Mouse (Mus musculus): Measurements from ENCODE around the gene Dlx6. TPM values are rescaled to one million over a fixed set of nuclear protein-coding genes. Genes with fewer than 3 reads are reported as not detected.

The Dlx6 gene
- polyA plus RNA-seq, 1 experiment from 2014 or later, result not detected

DNA sequence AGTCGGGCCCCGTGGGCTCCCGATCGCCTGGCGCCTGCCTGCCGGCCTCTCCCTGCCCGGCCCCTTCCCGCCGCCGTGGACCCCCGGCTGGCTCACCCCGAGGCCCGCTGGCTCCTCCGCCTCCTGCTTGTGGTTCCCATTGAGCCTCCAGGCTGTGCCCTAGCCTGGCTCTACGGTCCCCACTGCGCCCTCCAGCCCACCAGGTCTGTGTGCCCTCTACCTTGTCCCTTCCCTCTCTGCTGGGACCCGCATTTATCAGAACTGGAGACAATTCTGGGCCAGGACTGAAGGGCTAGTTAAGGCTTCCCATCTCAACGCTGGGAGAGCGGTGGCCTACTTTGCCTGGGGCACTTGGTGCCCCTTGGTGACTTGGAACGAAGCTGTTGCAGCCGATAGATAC lies 821 bp downstream of the Dlx6 start:
- Histone ChIP-seq H3K4me1 (ENCODE audit: control insufficient read depth, insufficient read depth, low read length) (peaks cover 15% of the 10 kb centered on the region), H3K9me3 (replicated peaks; ENCODE audit: control insufficient read depth, low read length) (no peaks in the 10 kb centered on the region), H3K9ac (ENCODE audit: low read length) (peak overlapping the region; percentile 28; the same call in 1 of the 2 replicates), H3K36me3 (ENCODE audit: control insufficient read depth, insufficient read depth) (no peaks in the 10 kb centered on the region), H3K27ac (ENCODE audit: low read length) (no peak overlapping the region), H3K27me3 (ENCODE audit: control insufficient read depth, insufficient read depth, low read length) (peaks cover 71% of the 10 kb centered on the region), H3K4me3 (ENCODE audit: low read length) (peak overlapping the region; percentile 57), H3K4me2 (ENCODE audit: low read depth, low read length) (peak overlapping the region; percentile 86)
- ATAC-seq (replicated peaks; ENCODE audit: extremely low read depth, insufficient read depth, low FRiP score), result 0 out of 2 replicates have a peak, but pooled peaks have one; percentile 2
- 4% methylated on average over 21 of the region's 21 CpGs for WGBS

DNA sequence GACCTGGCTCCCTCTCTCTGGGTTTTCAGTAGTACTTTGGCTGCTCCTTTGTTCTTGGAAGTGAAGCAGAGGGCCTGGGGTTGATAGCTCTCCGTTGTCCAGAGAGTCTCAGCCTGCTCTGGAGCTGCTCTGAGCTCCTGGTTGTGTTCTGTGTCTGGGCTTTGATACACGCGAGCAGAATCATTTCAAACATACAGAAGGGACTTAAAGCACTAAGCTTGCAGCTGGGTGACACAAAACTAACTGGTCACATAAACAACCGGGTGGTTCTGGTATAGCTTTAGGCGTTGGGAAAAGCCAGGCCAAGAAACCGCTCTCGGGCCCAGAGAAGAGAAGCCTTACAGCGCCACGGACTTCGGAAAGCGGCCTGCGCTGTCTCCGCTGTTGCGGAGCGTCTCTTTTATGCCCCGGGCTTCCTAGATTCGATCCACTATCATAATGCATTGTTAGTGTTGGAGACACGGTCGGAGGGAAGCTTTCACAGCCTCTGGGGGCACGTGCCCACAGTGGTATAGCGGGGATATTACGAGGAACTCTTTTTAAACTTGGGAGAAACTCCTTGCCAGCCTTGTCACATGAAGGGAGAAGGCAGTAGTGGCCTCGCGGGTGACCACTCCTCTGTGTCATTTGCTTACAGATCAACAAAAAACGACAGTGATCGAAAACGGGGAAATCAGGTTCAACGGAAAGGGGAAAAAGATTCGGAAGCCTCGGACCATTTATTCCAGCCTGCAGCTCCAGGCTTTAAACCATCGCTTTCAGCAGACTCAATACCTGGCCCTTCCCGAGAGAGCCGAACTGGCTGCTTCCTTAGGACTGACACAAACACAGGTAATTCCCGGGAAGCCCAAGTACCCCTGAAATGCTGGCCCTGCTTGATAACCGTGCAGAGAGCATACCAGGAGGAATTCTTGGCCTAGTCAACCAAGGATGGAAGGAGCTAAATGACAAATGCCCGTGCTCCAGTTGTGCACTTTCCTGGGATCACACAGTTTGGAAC lies 1.6 kb downstream of the Dlx6 start:
- Histone ChIP-seq H3K4me1 (ENCODE audit: control insufficient read depth, insufficient read depth, low read length) (peaks cover 13% of the 10 kb centered on the region), H3K4me2 (ENCODE audit: low read depth, low read length) (no peak overlapping the region; the same call in 1 of the 2 replicates), H3K27me3 (ENCODE audit: control insufficient read depth, insufficient read depth, low read length) (peaks cover 68% of the 10 kb centered on the region), H3K4me3 (ENCODE audit: low read length) (no peak overlapping the region), H3K9me3 (replicated peaks; ENCODE audit: control insufficient read depth, low read length) (no peaks in the 10 kb centered on the region), H3K9ac (ENCODE audit: low read length) (no peak overlapping the region), H3K36me3 (ENCODE audit: control insufficient read depth, insufficient read depth) (no peaks in the 10 kb centered on the region), H3K27ac (ENCODE audit: low read length) (no peak overlapping the region)
- no peak for ATAC-seq (replicated peaks; ENCODE audit: extremely low read depth, insufficient read depth, low FRiP score)
- 12% methylated on average over 36 of the region's 36 CpGs for WGBS

DNA sequence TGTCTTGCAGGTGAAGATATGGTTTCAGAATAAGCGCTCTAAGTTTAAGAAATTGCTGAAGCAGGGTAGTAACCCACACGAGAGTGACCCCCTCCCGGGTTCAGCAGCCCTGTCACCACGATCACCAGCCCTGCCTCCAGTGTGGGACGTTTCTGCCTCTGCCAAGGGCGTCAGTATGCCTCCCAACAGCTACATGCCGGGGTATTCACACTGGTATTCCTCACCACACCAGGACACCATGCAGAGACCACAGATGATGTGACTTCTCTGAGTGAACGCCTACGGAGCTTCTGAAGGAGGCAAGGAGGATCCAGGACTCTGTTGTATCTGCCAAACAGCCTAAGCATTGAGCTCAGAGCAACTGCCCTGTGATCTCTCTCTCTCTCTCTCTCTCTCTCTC lies 3.9 kb downstream of the Dlx6 start:
- no peaks in the 10 kb centered on the region for H3K9me3 ChIP-seq (replicated peaks; ENCODE audit: control insufficient read depth, low read length)
- H3K27me3 ChIP-seq (ENCODE audit: control insufficient read depth, insufficient read depth, low read length), result peaks cover 81% of the 10 kb centered on the region
- WGBS, result 16% methylated on average over 9 of the region's 9 CpGs
- no peak overlapping the region for H3K4me3 ChIP-seq (ENCODE audit: low read length)
- H3K4me1 ChIP-seq (ENCODE audit: control insufficient read depth, insufficient read depth, low read length), result peaks cover 4% of the 10 kb centered on the region
- H3K4me2 ChIP-seq (ENCODE audit: low read depth, low read length), result no peak overlapping the region
- H3K36me3 ChIP-seq (ENCODE audit: control insufficient read depth, insufficient read depth), result no peaks in the 10 kb centered on the region
- ATAC-seq (replicated peaks; ENCODE audit: extremely low read depth, insufficient read depth, low FRiP score), result no peak
- no peak overlapping the region for H3K27ac ChIP-seq (ENCODE audit: low read length)
- H3K9ac ChIP-seq (ENCODE audit: low read length), result no peak overlapping the region

DNA sequence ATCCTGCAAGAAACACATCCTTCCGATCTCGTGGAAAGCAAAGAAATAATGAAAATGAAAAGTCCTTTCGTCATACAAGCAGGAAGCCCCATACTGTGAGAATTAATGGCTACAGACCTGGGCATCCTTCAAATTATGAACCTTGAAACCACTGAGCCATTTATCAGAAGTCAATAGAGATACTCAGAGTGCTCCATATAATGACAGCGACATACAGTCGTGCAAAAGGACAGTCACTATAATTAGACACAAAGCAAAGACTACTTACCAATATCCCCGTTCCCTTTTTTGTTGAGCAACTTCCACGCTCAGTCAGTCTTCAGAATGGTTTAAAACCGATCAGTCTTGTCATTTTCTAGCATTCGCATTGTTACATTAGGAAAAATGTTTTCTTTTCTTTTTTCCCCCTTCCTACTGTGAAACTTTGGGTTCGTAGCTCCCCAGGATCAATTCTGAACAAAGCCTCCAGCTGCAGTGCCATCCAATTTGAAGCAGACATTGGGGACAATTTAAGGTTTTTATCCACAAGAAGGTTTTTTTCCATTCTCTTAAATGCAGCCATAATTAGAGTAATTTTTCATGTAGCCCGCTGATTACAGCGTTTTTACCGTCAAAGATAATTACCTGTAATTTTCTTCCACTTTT lies 6.0 kb downstream of the Dlx6 start:
- H3K9me3 ChIP-seq (replicated peaks; ENCODE audit: control insufficient read depth, low read length), result no peaks in the 10 kb centered on the region
- 9% methylated on average over 13 of the region's 13 CpGs for WGBS
- no peaks in the 10 kb centered on the region for H3K36me3 ChIP-seq (ENCODE audit: control insufficient read depth, insufficient read depth)
- H3K4me1 ChIP-seq (ENCODE audit: control insufficient read depth, insufficient read depth, low read length), result peaks cover under 1% of the 10 kb centered on the region; the same call in 1 of the 2 replicates
- no peak for ATAC-seq (replicated peaks; ENCODE audit: extremely low read depth, insufficient read depth, low FRiP score)
- H3K9ac ChIP-seq (ENCODE audit: low read length), result no peak overlapping the region
- no peak overlapping the region for H3K27ac ChIP-seq (ENCODE audit: low read length)
- H3K27me3 ChIP-seq (ENCODE audit: control insufficient read depth, insufficient read depth, low read length), result peaks cover 85% of the 10 kb centered on the region
- no peak overlapping the region for H3K4me2 ChIP-seq (ENCODE audit: low read depth, low read length)
- H3K4me3 ChIP-seq (ENCODE audit: low read length), result no peak overlapping the region

DNA sequence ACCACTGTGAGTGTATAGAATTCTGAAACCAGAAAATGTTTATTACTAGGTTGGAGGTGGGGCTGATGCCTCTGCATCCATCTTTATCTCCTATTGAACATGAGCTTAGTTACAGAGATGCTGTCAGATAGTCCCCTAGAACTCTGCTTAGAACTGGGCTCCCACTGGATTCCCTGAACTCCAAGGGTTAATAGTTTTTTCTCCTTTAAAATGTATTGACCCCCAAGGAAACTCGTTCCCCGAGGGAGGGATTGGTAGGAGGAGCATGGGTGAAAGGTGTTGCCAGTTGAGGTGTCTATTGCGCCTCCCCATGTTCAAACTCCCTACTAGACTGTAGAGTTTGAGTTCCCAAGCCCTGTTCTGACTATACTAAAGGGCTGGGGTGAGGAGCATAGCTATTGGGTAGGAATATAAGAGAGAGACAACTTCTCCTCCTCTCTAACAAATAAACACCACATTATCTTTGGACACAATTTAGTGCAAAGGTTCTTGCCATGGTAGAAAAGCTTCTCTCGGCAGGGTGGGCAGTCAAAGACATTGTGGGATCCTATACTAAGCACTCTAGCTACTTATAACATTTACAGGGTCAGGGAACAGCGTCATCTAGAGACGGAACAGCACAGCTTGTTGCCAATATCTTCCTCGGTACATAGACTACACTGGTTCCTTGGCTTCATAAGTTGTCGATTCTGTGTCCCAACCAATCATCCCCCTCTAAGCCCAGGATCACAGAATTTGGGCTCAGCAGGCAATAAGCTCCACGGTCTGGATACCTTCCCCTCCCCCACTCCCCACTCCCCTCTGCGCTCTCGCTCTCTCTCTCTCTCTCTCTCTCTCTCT lies 7.0 kb downstream of the Dlx6 start:
- Histone ChIP-seq H3K36me3 (ENCODE audit: control insufficient read depth, insufficient read depth) (no peaks in the 10 kb centered on the region), H3K27ac (ENCODE audit: low read length) (no peak overlapping the region), H3K9ac (ENCODE audit: low read length) (no peak overlapping the region), H3K4me1 (ENCODE audit: control insufficient read depth, insufficient read depth, low read length) (peaks cover 8% of the 10 kb centered on the region), H3K27me3 (ENCODE audit: control insufficient read depth, insufficient read depth, low read length) (peaks cover 86% of the 10 kb centered on the region), H3K4me2 (ENCODE audit: low read depth, low read length) (no peak overlapping the region), H3K9me3 (replicated peaks; ENCODE audit: control insufficient read depth, low read length) (no peaks in the 10 kb centered on the region), H3K4me3 (ENCODE audit: low read length) (no peak overlapping the region)
- 4% methylated on average over 11 of the region's 11 CpGs for WGBS
- no peak for ATAC-seq (replicated peaks; ENCODE audit: extremely low read depth, insufficient read depth, low FRiP score)

DNA sequence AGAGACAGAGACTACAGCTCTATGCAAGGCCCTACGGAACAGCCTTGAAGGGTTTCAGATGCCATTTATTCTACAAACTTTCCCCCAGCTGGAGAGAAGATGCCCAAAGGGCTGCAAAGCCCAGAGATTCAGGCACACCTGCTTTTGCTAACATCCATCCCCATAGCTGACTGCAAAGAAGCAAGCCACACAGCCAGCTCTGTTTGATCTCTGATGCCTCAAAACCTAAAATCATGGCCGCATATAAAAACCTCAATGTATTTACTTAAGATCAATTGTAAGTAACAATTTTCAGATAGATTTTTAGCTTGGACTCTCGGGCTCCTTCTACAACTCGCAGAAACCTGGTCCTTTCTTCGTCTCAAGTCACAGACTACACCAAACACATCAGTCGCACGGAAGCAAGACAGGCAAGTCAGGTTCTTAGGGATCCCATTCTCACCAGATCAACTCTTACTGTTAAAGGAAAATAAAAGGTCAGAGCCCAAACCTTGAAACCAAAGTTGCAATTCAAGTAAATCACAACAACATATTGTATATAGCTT lies 7.8 kb downstream of the Dlx6 start:
- 1% methylated on average over 7 of the region's 7 CpGs for WGBS
- Histone ChIP-seq H3K36me3 (ENCODE audit: control insufficient read depth, insufficient read depth) (no peaks in the 10 kb centered on the region), H3K27me3 (ENCODE audit: control insufficient read depth, insufficient read depth, low read length) (peaks cover 85% of the 10 kb centered on the region), H3K27ac (ENCODE audit: low read length) (no peak overlapping the region), H3K4me2 (ENCODE audit: low read depth, low read length) (no peak overlapping the region), H3K9ac (ENCODE audit: low read length) (no peak overlapping the region), H3K4me3 (ENCODE audit: low read length) (no peak overlapping the region), H3K4me1 (ENCODE audit: control insufficient read depth, insufficient read depth, low read length) (peaks cover 8% of the 10 kb centered on the region), H3K9me3 (replicated peaks; ENCODE audit: control insufficient read depth, low read length) (no peaks in the 10 kb centered on the region)
- no peak for ATAC-seq (replicated peaks; ENCODE audit: extremely low read depth, insufficient read depth, low FRiP score)

DNA sequence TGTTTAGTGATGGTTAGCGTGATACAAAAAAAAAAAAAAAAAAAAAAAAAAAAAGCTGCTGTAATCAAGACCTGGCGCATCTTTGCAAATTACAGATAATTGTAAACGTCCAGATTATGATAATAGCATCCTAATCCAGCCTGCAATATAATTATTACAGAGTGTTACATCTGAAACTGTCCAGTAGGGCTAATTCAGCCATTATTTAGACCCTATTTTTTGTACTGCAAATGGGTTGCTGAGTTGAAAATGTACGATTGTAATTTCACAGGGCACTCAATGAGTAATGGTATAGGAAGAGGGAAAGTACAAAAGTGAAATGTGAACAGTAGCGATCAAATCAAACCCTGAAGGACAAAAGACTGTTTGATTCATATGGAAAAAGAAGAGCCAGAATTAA lies 8.6 kb downstream of the Dlx6 start:
- peaks cover 86% of the 10 kb centered on the region for H3K27me3 ChIP-seq (ENCODE audit: control insufficient read depth, insufficient read depth, low read length)
- ATAC-seq (replicated peaks; ENCODE audit: extremely low read depth, insufficient read depth, low FRiP score), result no peak
- no peak overlapping the region for H3K9ac ChIP-seq (ENCODE audit: low read length)
- 9% methylated on average over 5 of the region's 5 CpGs for WGBS
- H3K4me2 ChIP-seq (ENCODE audit: low read depth, low read length), result no peak overlapping the region
- H3K4me1 ChIP-seq (ENCODE audit: control insufficient read depth, insufficient read depth, low read length), result peaks cover 8% of the 10 kb centered on the region
- H3K36me3 ChIP-seq (ENCODE audit: control insufficient read depth, insufficient read depth), result no peaks in the 10 kb centered on the region
- H3K4me3 ChIP-seq (ENCODE audit: low read length), result no peak overlapping the region
- no peak overlapping the region for H3K27ac ChIP-seq (ENCODE audit: low read length)
- no peaks in the 10 kb centered on the region for H3K9me3 ChIP-seq (replicated peaks; ENCODE audit: control insufficient read depth, low read length)

DNA sequence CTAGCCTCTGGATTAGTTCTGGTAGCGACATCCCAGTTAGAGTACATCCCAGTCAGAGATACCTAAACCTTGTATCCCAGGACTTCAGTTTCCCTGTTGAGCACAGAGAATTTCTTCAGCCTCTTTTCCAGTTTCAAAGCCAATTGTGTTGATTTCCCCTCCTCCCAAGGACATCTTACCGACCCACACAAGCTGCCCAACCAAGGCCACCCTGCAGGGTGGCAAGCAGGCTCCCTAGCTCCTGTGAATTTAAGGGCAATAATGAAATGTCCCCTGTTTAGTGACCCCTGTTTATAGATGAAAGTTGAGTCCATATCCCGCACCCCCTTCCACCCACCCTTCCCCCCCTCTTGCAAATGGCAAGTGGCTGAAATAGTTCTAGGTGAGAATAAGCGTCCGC lies 9.7 kb downstream of the Dlx6 start:
- H3K9ac ChIP-seq (ENCODE audit: low read length), result no peak overlapping the region
- H3K27ac ChIP-seq (ENCODE audit: low read length), result no peak overlapping the region
- H3K27me3 ChIP-seq (ENCODE audit: control insufficient read depth, insufficient read depth, low read length), result peaks cover 88% of the 10 kb centered on the region
- H3K4me1 ChIP-seq (ENCODE audit: control insufficient read depth, insufficient read depth, low read length), result peaks cover 8% of the 10 kb centered on the region
- no peak for ATAC-seq (replicated peaks; ENCODE audit: extremely low read depth, insufficient read depth, low FRiP score)
- no peaks in the 10 kb centered on the region for H3K36me3 ChIP-seq (ENCODE audit: control insufficient read depth, insufficient read depth)
- WGBS, result 3% methylated on average over 5 of the region's 5 CpGs
- no peaks in the 10 kb centered on the region for H3K9me3 ChIP-seq (replicated peaks; ENCODE audit: control insufficient read depth, low read length)
- H3K4me2 ChIP-seq (ENCODE audit: low read depth, low read length), result no peak overlapping the region
- H3K4me3 ChIP-seq (ENCODE audit: low read length), result no peak overlapping the region
